Mouse (Mus musculus) liver, adult 2 months (tissue): ENCODE results near the gene Fam111a.

Experiments
- CTCF ChIP-seq: fragments of 200-500 bp; IDR thresholded peaks from 2 replicates; pipeline ENCODE4 v1.5.1; 2011; ENCODE audit warnings: low read depth, low read length, control low read depth
- POLR2A ChIP-seq: fragments of 200-500 bp; IDR thresholded peaks from 2 replicates; pipeline ENCODE4 v1.6.1; 2011; ENCODE audit warnings: low read length, control low read depth; ENCODE audit not compliant: insufficient read depth; ENCODE audit errors: extremely low read depth

DNA sequence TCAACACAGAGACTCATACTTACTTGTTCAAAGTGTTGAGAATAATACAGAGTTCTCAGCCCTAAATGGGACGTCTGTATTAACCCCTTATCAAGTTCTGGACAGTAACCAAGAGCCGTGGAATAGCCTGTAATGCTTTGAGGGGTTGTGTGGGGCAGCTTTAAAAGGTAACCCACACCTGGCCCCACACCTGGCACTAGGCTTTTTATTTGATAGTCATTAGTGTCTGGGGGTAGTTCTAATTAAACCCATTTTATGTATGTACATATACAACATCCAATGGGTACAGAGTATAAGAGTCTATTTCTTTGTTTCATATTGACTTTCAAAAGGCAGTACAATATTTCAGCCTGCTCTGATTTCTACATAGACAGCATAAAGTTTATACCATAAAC, 49.6 kb downstream of the Fam111a start:
- TF ChIP-seq CTCF (no peak), POLR2A (no peak)
